Mouse (Mus musculus): ENCODE data around the gene Nenf.

DNA sequence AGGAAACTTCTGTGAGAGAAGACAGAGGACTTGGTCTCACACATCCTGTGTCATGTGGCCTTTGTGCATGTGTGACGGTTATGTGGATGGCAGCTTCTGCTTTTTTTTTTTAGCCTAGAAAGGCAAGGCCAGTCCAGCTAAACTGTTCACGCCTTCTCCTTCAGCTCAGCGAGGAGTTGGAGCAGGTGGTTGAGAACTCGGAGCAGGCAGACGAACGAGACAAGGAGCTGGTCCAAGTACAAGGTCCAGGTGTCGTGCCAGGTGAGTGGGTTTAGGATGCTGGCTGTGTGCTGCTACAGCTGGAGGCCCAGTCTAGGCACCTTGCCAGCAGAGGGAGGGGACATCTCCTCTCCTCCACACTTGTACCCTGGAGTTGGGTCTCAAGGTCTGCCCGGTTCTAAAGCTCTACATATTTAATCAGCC, 10.0 kb upstream of the Nenf start:
- no peak for TF ChIP-seq CTCF (conservative IDR thresholded peaks at IDR 0.05; ENCODE audit: insufficient read depth, insufficient read length, low read depth, low read length)
- TF ChIP-seq POLR2A (IDR thresholded peaks at IDR 0.05; ENCODE audit: low read depth, low read length) = no peak

Measured in kidney, adult 2 months (tissue).